Mouse (Mus musculus) heart, adult 2 months (tissue): Measurements from ENCODE around the gene Zfp119b.

Experiments
- EP300 ChIP-seq: fragments of 200-500 bp; IDR thresholded peaks from 2 replicates; pipeline ENCODE4 v1.6.1; 2011; ENCODE audit warnings: low read depth, low read length, control low read depth; ENCODE audit not compliant: insufficient read depth
- POLR2A ChIP-seq: fragments of 200-500 bp; IDR thresholded peaks from 2 replicates; pipeline ENCODE4 v1.6.1; 2011; ENCODE audit warnings: mild to moderate bottlenecking, low read depth, low read length, control low read depth; ENCODE audit not compliant: insufficient read depth

- no peak for TF ChIP-seq EP300
- TF ChIP-seq POLR2A = no peak
Observed at GRCm38 (mm10) chr17:55952447-55953027, 3.2 kb upstream of the Zfp119b start, which contains the start of gene Ebi3.
